Mouse (Mus musculus): Measurements from ENCODE around the gene Fbxl13. TPM values are rescaled to one million over a fixed set of nuclear protein-coding genes. Genes with fewer than 3 reads are reported as not detected.

Gene Fbxl13
- total RNA-seq, 1 experiment from 2014 or later, result not detected

DNA sequence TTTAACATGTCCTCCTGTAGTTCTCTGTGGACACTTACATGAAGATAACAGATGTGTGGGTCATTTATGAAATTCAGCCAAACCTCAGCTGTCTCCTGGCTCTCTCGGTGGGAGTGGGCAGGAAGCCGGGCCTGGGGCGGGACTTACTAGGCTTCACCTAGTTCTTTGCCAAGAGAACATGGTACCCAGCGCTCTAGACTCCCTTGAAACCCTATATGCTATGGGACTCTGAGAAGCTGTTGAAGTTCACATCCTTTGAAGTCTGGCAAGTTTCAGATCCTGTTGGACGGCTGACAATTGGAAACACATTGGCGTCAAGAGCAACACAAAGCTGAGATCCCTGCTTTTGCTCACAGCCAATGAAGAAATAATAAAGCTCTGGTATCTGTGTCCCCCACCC is 149.1 kb downstream of the Fbxl13 start:
- ATAC-seq (ENCODE audit: extremely low read depth, insufficient number of reproducible peaks, low FRiP score, poor library complexity, severe bottlenecking), result no peak

DNA sequence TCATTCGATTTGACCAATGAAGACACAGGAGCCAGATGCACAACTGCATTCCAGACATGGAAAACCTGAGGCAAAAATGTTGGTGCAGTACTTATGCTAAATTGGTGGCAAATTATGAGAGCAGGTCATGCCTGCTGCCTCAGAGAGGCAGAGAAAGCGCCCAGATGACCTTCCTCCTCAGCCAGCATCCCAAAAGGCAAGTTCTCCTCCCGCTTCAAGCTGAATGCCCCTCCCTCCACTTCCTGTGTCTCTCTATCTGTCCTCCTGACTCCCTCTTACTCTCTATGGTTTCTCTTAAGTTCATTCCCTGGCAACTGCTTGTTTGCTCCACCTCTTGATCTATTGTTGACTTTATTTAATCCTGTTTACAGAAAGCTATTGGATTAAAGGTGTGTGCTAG is 150.7 kb downstream of the Fbxl13 start:
- ATAC-seq (ENCODE audit: extremely low read depth, insufficient number of reproducible peaks, low FRiP score, poor library complexity, severe bottlenecking), result no peak

DNA sequence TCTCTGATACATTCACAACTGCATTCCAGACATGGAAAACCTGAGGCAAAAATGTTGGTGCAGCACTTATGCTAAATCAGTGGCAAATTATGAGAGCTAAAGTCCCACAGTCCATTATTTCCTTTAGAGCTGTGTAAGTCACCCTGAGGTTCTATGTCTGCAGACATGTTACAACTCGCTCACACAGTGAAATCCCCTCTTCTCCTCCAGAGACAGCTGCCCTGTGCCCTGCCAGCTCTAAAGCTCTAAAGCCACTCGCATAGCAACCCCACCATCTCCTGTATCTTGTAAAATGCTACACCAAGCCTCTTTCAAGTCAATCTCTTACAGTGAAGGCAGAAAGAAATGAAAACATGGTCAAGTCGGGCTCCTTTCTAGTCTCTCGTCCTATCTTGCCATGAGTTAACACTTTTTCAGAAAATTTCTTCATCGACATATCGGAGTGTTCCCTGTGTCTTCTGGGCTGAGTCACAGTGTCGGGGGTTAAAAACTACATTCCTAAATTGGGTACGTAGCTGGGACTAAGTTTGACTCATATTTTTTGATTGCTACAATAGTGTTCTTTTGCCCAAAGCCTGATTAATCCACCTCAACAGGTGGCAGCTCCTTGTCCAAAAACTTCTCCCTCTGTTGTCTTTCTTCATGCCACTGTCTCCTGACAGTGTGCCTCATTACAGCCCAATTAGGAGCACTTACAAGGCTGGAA is 152.0 kb downstream of the Fbxl13 start:
- ATAC-seq (ENCODE audit: extremely low read depth, insufficient number of reproducible peaks, low FRiP score, poor library complexity, severe bottlenecking), result no peak

DNA sequence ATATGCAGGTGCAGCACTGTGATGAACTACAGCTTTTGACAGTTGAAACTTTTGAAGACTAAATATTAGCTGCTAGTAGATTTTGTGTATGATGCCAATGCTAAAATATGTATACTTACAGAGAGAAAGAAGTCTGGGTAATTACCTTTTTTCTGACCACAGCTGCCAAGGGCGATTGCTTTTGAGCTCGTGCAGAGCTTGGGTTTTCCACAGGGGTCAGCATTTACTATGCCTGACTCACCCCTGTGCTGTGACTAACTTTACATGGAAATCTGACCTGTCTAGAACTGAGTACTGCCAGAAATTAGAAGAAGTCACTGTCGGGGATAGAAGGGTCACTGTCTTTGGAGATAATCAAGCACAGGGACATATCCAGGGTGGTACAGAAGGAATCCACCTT is 153.2 kb downstream of the Fbxl13 start:
- no peak for ATAC-seq (ENCODE audit: extremely low read depth, insufficient number of reproducible peaks, low FRiP score, poor library complexity, severe bottlenecking)

DNA sequence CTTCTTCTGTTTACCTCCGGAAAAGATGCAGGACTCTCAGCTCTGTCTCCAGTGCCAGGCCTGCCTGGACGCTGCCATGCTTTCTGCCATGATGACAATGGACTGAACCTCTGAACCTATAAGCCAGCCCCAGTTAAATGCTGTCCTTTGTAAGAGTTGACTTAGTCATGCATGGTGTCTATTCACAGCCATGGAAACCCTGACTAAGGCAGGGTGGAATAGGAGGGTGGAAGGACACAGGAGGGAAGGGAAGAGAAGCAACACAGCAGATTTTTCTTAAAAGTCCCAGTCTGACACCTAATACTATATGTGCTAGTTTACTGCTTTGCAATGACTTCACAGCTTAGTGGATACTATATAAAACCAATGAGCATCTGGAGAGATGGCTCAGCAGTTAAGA is 154.0 kb downstream of the Fbxl13 start:
- no peak for ATAC-seq (ENCODE audit: extremely low read depth, insufficient number of reproducible peaks, low FRiP score, poor library complexity, severe bottlenecking)

DNA sequence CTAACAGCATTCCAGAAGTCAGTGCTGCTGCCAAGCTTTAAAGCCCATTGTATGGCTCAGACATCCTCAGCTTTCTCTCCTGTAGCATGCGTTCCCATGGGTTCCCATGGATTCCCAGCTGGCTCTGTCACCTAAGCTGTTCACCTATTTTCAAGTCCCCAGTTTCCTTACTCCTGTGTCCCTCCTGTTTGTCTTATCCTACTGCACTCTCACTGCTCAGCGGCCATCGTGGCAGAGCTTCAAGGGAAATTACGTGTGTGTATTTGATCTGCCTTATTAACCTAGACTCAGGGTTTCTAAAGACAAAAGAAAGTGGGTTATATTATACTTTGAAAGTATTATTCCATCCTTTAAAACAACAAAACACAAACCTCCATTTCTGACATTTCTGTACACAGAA is 156.3 kb downstream of the Fbxl13 start:
- no peak for ATAC-seq (ENCODE audit: extremely low read depth, insufficient number of reproducible peaks, low FRiP score, poor library complexity, severe bottlenecking)

DNA sequence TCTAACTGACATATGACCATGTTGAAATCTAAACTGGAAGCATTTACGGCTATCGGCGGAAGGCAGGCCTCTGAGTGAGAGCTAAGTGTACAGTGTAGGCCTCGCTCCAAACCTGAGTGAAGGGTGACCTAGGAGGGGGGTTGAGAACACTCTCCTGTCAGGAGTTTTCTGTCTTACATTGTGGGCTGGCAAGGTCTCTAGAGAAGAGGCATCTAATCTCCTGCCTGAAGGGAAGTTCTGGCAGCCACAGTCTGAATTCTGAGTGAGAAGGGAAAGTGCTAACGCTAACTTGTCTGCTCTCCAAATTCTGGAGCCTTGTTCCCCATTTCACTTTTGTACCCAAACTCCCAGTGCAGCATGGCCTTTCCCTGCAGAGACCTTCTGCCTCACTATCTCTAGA is 156.9 kb downstream of the Fbxl13 start:
- ATAC-seq (ENCODE audit: extremely low read depth, insufficient number of reproducible peaks, low FRiP score, poor library complexity, severe bottlenecking), result no peak

DNA sequence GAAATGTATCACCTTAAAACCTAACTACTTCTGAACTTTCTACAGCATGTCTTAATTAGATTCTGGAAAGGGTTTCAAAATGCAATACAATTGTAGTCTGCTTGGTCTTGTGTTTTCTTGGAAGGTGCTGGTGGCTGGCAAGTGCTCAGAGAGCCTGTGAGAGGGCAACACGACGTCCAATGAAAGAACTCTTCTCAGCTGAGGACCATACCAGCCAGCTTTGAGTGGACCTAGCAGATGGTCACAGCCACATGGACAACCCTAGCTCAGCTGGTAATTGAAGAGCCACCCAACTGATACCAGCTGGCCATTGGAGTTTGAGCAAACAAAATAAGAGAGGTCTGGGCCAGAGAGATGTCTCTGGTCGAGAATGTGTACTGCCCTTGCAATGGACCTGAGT is 157.7 kb downstream of the Fbxl13 start:
- no peak for ATAC-seq (ENCODE audit: extremely low read depth, insufficient number of reproducible peaks, low FRiP score, poor library complexity, severe bottlenecking)

DNA sequence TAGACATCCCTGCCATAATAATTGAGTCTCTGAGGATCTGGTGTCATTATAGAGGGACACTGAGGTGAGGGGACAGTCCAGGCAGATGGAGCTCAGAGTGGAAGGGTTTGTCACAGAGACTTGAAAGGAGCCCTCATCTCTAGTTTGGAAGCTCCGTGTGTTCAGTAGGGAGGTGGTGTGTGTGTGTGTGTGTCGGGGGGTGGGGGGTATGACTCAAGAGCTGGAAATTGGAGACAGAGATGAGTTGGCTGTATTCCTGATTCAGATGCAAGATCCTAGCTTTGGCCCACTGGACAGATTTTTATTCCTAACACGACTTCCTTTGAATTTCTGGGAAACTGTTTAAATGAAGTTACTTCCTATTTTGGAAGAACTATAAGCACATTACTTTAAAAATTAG is 158.1 kb downstream of the Fbxl13 start:
- ATAC-seq (ENCODE audit: extremely low read depth, insufficient number of reproducible peaks, low FRiP score, poor library complexity, severe bottlenecking), result no peak

DNA sequence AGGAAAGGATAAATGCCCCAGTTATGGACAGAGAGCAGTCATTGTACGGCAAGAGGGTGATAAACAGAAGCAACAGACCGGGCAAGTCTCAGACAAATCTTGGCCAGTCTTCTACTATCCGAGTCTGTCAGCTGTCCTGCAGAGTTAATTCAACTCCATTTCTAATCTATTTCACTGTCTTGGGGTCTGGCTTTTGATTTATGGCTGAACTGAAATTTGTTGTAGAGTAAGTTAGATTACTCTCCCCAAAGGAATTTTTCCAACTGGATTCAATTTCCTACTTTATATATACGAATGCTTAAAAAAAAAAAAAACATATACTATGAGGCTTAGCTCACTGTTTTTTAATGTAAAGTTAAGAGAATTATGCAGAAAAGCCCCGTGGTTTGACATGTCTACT is 158.6 kb downstream of the Fbxl13 start:
- ATAC-seq (ENCODE audit: extremely low read depth, insufficient number of reproducible peaks, low FRiP score, poor library complexity, severe bottlenecking), result no peak

DNA sequence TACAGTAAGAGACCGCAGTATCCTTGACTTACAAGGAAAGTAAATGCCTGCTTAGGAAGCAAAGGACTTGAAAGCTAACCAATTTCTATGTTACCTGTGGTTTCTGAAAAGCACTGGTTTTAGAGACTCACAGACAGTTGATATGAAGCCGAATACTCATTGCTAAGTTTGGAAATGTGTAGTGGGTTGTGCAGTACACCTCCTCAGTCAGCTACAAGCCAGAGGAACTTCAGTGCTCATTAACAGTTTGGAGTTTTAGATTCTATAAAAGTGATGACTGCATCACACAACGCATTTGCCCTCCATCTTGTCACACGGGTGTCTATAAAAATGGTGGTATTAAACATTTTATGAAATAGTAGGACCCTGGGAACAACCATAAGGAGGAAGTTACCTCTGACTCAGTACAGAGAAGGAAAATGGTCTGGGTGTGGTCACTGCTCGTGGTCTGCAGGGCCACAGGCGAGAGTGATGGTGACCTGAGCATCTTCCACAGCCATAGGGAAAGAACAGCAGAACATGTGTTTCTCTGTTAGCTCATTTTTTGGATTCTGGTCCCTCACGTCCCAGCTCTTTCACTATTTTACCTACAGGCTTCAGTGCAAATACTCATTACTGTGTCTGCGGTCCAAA is 160.1 kb downstream of the Fbxl13 start:
- no peak for ATAC-seq (ENCODE audit: extremely low read depth, insufficient number of reproducible peaks, low FRiP score, poor library complexity, severe bottlenecking)

DNA sequence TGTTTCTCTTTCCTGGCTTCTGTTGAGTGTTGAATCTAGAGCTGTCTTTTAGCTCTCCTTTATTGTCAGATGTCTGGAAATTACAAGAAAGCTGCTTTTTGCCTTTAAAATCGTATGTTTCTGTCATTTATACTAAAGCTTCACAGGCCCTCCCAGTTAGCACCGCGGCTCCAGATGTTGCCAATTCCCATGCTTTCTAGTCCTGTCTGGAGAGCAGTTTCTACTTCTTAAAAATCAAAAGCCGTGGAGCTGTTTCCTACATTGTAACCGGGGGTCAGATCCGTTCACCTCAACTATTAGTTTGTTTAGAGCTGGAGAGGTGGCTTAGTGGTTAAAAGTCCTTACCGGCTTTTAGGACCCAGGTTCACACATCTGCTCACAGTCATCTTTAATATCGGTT is 162.2 kb downstream of the Fbxl13 start:
- no peak for ATAC-seq (ENCODE audit: extremely low read depth, insufficient number of reproducible peaks, low FRiP score, poor library complexity, severe bottlenecking)

DNA sequence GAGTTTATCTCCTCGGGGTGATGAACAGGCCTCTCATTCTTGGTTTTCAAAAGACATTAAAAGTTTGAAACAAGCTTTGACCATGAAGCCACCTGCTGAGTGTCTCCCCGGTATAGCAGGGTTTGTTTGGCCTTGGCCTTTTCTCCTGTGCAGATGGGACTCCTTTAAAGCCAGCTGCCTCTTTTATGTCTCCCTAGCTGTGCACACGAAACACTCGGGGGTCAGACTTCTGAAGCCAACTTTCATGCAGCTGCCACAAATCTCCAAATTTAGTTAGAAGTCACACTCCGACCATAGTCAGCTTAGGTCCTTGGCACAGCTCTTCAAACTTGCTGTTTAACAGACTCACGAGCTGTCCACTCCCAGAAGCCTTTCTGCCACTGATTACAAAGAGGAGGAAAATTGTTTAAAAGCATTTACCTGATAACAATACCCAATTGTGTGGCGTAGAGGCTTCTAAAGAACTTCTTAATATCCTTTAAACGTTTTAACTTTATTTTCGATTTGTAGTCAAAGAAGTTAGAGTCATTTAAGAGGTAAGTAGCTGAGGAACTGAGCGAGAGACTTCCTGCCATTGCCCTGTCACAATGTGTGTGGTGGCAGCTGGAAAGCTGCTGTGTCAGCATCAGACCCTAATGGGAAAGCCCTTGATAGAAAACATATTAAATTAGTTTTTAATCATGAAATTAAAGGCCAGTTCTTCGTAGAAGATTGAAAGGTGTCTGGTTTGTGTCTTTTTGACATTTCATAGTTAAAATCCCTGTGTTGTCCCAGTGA is 162.8 kb downstream of the Fbxl13 start:
- ATAC-seq (ENCODE audit: extremely low read depth, insufficient number of reproducible peaks, low FRiP score, poor library complexity, severe bottlenecking), result no peak

DNA sequence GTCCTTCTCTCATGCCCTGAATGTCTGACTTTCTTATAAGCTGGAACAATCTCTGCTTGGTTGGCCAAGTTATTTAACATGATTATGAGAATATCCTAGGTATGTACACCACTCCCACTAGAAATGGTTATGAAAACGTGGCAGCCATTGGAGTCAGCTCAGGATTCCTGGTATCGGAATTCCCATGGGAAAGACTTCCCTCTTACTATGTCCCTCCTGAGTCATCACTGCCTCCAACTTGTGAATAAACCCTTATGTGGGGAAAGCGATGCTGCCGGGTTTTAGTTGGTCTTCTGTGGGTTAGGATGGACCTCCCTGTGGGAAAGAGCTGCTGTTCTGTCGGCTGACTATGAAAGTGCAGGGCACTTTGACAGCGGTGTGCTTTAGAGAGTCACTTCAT is 163.9 kb downstream of the Fbxl13 start:
- ATAC-seq (ENCODE audit: extremely low read depth, insufficient number of reproducible peaks, low FRiP score, poor library complexity, severe bottlenecking), result no peak

DNA sequence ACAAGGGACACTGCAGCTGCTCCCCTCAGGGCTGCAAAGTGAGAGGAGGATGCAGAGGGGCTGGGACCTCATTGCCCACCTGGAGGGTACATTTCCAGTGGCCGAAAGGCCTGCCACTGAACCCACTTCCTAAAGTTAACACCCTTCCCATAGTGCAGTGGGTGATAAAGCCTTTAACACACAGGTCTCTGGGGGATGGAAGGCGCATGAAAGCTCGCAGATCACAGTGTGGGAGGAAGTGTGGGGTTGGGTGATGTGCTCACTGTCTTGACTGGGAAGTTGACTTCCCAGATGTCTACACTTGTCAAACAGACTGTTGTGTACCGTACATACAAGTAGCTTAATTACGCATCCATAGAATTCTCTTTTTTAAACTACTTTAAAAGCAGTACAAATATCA is 165.7 kb downstream of the Fbxl13 start:
- no peak for ATAC-seq (ENCODE audit: extremely low read depth, insufficient number of reproducible peaks, low FRiP score, poor library complexity, severe bottlenecking)

DNA sequence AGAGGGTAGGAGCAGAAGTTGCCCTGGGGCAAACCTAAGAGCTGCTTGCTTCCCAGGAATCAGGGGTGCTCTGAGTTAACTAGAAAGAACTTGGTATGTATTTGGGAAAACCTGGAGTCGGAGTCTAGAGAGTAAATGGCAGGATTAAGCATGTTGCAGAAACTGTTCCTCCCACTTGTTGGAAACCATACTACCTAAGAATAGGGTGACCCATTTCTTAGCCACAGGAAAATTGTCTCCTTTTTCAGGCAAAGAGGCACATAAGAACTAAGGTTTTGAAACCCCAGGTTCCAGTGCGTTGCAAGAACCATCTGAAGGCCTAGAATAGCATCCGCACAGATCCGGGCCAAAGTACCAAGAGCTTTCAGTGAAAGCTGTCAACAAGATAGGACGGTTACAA is 167.0 kb downstream of the Fbxl13 start:
- ATAC-seq (ENCODE audit: extremely low read depth, insufficient number of reproducible peaks, low FRiP score, poor library complexity, severe bottlenecking), result no peak

DNA sequence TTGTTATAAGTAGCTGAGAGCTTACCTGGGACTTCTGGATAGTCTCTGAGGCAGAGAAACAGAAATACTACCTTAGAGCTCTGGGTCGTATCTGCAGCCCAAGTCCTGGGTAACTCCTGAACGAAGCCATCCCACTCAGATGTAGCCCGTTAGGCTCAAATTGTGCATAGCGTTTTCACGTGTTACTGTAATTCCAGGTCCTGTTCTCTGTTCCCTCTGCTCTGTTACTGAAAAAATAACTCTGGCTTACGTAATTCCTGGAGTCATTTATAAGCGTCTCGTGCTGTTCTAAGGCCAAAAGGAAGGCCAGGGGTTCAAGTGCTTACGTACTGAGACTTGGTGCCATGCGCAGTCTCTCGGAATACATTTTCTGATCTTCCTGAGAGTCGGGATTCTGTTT is 177.3 kb downstream of the Fbxl13 start:
- ATAC-seq (ENCODE audit: extremely low read depth, insufficient number of reproducible peaks, low FRiP score, poor library complexity, severe bottlenecking), result no peak

DNA sequence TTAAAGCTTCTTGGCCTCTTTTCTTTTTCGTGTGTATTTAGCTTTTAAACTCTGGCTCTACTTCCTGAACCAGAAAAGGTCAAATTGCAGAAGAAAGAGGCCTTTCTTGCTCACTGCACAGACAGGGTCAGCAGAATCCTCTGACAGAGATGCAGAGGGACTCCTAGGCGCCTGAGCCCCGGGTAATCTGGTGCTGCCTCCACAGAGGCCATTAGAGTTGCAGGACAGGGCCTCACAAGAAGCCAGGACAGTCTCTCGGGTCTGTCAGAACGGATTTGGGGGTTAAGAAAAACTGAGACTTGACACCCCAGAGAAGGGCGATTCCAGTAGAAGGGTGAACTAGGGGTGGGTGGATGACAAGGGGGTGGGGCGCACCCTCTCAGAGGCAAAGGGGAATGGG is 178.0 kb downstream of the Fbxl13 start:
- no peak for ATAC-seq (ENCODE audit: extremely low read depth, insufficient number of reproducible peaks, low FRiP score, poor library complexity, severe bottlenecking)

DNA sequence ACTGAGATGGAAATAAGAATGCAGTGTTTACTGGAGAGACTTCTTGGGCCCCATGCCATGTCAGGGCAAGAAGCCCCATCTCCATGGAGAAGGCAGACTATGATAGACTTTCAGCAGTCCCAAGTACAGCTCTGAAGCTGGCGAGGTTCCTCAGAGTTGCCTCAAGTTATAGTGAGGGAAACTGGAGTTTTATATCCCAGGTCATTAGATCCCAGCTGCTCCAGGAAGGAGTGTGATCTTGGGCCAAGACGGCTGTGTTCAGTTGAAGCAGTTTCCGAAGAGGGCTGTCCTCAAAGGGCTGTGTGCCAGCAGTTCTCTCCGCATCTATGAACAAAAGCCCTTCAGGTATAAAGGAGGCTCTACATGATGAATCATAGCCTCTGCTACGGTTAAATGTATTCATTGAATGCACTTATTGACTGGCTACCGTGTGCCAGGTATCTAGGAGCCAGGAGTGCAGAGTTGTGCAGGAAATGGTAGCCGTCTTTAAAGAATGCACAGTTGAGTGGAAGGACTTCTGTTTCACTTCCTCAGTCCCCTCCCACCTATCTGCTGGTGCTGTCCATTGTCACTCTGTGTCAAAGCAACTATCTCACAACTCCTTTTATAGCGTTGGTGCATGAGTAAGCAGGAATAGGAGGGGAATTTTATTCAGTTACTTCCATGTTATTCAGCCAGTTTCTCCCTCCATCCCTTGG is 204.5 kb downstream of the Fbxl13 start:
- peak; percentile 78; the same call in 1 of the 2 replicates for ATAC-seq (ENCODE audit: extremely low read depth, insufficient number of reproducible peaks, low FRiP score, poor library complexity, severe bottlenecking)
